Mouse (Mus musculus) forebrain, embryonic 15.5 days (tissue): Measurements from ENCODE around the gene Tpi1. TPM values are rescaled to one million over a fixed set of nuclear protein-coding genes. Genes with fewer than 3 reads are reported as not detected.

ENCODE experiments used
- ATAC-seq: fragments of 200-750 bp; cut with Nextera tagmentation; replicated peaks from 2 replicates; pipeline ENCODE4 v1.8.0; 2017; ENCODE audit warnings: mild to moderate bottlenecking, moderate TSS enrichment, moderate library complexity
- H3K27ac ChIP-seq: fragments of 300-500 bp; sonication (generic); replicated peaks from 2 replicates; pipeline ENCODE4 v1.5.1; 2015; ENCODE audit warnings: mild to moderate bottlenecking, inconsistent platforms
- H3K27me3 ChIP-seq: fragments of 300-500 bp; sonication (generic); 2 replicates; pipeline ENCODE4 v1.6.1; 2015; ENCODE audit warnings: inconsistent platforms
- H3K36me3 ChIP-seq: fragments of 300-500 bp; sonication (generic); 2 replicates; pipeline ENCODE4 v1.6.1; 2015; ENCODE audit warnings: mild to moderate bottlenecking, inconsistent platforms
- H3K4me1 ChIP-seq: fragments of 300-500 bp; sonication (generic); 2 replicates; pipeline ENCODE4 v1.6.1; 2015; ENCODE audit warnings: inconsistent platforms
- H3K4me2 ChIP-seq: fragments of 300-500 bp; sonication (generic); replicated peaks from 2 replicates; pipeline ENCODE4 v1.6.1; 2015; ENCODE audit warnings: mild to moderate bottlenecking, inconsistent platforms
- H3K4me3 ChIP-seq: fragments of 300-500 bp; sonication (generic); 2 replicates; pipeline ENCODE4 v1.5.1; 2015; ENCODE audit warnings: mild to moderate bottlenecking, inconsistent platforms
- H3K9ac ChIP-seq: fragments of 300-500 bp; sonication (generic); replicated peaks from 2 replicates; pipeline ENCODE4 v1.6.1; 2015; ENCODE audit warnings: mild to moderate bottlenecking, inconsistent platforms
- H3K9me3 ChIP-seq: fragments of 300-500 bp; sonication (generic); 2 replicates; pipeline ENCODE4 v1.6.1; 2016; ENCODE audit warnings: inconsistent platforms
- WGBS: fragments of 180-500 bp; shearing (Covaris S2); methylation state at CpG from one replicate; pipeline ENCODE4 v1.1.7; 2015; ENCODE audit warnings: mixed read lengths; 5-methylcytosine and 5-hydroxymethylcytosine counted together
- polyA plus RNA-seq: library from polyadenylated mRNA; unstranded; fragments of >200 nt; fragmentation: Nextera tagmentation; extraction: Ambion mirVana; gene quantifications from 2 replicates; pipeline ENCODE4 v1.2.1, GENCODE M21; 2015

Tpi1 gene
- 352 and 365 TPM in 2 replicates for polyA plus RNA-seq

DNA sequence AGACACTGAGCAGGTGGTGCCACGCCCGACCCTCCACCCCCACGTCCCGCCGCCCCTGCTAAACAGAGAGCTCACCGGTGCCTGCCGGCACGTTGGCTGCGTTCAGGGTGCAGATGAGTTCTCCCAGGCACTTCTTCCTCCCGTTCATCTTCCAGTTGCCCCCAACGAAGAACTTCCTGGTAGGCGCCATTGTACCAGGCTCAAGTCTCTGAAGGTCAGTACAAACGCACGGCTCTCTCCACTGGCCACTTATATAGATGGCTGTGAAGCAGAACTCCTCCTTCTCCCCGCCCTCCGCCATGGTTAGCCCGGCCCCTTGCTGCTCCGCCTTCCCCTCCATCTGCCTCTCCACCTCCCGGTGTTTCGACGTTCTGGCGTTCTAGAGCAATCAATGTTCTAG, at the start of gene Tpi1:
Gene Tpi1, minus strand, starts transcription at position 364 of the 400 bp plus-strand sequence.
- Histone ChIP-seq H3K9me3 (no peaks in the 10 kb centered on the region), H3K9ac (peak within 1 kb of the TSS; percentile 58), H3K4me1 (peaks cover 43% of the 10 kb centered on the region), H3K36me3 (peaks cover 27% of the 10 kb centered on the region), H3K4me3 (peak within 1 kb of the TSS; percentile 52), H3K27me3 (no peaks in the 10 kb centered on the region), H3K27ac (peak within 1 kb of the TSS; percentile 70), H3K4me2 (peak within 1 kb of the TSS; percentile 67)
- 0% methylated on average over 22 of the region's 22 CpGs for WGBS
- ATAC-seq: peak; percentile 86

DNA sequence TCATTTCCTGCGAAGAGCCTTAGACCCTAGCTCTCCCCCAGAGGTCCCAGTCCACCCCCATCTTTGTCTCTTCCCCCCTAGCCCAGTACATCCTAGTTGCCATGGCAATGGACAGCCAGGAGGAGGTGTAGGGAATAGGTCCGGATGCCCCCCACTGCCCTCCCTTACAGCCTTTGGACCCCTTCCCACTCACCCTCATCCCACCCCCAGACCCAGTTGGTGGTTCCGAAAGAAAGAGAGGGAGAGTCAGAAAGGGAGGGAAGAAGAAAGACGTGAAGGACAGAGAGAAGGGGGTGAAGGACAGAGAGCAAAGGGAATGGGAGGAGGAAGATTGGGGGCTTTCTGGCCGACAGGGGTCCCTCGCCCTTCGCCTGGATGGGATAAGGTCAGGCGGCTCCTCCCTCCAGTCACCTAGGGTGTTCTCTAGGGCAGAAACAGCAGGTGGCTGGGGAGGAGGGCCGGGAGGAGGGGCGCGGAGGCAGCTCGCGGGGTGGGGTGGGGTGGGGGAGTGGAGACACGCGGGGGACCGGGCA, 49.1 kb upstream of the Tpi1 start:
- Histone ChIP-seq H3K27ac (peak overlapping the region; percentile 90), H3K9ac (peak overlapping the region; percentile 66), H3K4me2 (peak overlapping the region; percentile 68), H3K27me3 (no peaks in the 10 kb centered on the region), H3K9me3 (no peaks in the 10 kb centered on the region), H3K4me3 (peak overlapping the region; percentile 51), H3K36me3 (0 out of 2 replicates have a peak, but pooled peaks cover 3% of the 10 kb centered on the region), H3K4me1 (peaks cover 60% of the 10 kb centered on the region)
- ATAC-seq: peak; percentile 14; the same call in 1 of the 2 replicates
- WGBS: 2% methylated on average over 12 of the region's 16 CpGs

DNA sequence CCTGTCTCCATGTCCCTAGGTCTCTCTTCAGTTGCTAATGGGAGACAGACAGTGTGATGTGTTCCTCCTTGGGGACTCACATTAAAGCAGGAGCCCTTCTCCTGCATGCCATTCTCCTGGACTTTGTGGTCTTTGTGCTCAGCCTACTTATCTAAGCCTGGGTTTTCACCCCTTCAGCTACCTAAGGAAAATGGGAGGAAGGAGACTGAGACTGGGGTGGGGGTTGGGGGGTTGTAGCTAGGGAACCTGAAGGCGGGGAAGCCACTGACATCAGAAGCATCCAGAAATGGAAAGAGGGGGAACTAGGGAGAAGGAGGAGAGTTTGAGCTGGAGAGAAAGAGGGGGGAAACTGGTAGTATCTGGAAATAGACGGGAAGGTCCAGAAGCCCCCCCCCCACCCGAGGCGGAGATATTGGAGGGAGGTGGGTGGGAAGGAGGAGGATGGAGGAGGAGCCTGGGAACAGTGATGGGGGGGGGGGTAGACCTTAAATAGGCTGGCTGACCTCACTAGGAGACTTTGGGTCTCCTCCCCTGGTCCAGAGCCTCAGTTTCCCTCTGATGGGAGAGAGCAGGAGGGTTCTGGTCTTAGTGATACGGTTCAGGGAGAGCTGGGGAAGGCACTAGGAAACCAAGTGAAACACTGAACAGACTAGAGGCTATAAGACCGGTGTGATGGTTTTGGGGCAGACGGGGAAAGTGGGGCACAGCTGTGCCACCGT, 48.5 kb upstream of the Tpi1 start:
- WGBS: 8% methylated on average over 8 of the region's 8 CpGs
- Histone ChIP-seq H3K9ac (peak overlapping the region; percentile 66), H3K27me3 (no peaks in the 10 kb centered on the region), H3K4me2 (peak overlapping the region; percentile 68), H3K4me1 (peaks cover 66% of the 10 kb centered on the region), H3K9me3 (no peaks in the 10 kb centered on the region), H3K36me3 (0 out of 2 replicates have a peak, but pooled peaks cover 3% of the 10 kb centered on the region), H3K4me3 (peak overlapping the region; percentile 51), H3K27ac (peak overlapping the region; percentile 90)
- ATAC-seq: no peak

DNA sequence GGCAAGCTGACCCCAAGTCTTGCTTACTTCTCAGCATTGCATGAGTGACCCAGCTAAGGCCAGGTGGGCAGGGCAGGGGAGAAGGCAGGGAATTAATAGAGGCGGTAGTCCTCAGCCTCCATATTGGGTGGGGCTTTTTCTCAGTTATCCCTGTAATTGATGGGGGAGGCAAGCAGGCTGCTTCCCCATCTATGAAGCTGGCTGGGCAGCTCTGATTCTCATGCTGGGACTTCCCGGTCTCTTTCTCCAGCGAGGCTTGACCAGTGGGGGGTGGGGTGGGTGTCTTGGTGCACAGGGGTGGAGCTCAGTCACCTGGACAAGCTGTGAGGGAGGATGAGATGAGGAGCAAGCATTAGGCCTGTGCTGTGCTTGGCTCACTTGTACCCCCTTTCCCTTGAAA, 47.7 kb upstream of the Tpi1 start:
- Histone ChIP-seq H3K36me3 (0 out of 2 replicates have a peak, but pooled peaks cover 3% of the 10 kb centered on the region), H3K4me1 (peaks cover 66% of the 10 kb centered on the region), H3K4me2 (peak overlapping the region; percentile 68), H3K9me3 (no peaks in the 10 kb centered on the region), H3K9ac (0 out of 2 replicates have a peak overlapping the region, but pooled peaks have one; percentile 19), H3K27me3 (no peaks in the 10 kb centered on the region), H3K4me3 (peak overlapping the region; percentile 5; the same call in 1 of the 2 replicates), H3K27ac (peak overlapping the region; percentile 90; the same call in 1 of the 2 replicates)
- WGBS: 40% methylated on average over 3 of the region's 3 CpGs
- ATAC-seq: no peak

DNA sequence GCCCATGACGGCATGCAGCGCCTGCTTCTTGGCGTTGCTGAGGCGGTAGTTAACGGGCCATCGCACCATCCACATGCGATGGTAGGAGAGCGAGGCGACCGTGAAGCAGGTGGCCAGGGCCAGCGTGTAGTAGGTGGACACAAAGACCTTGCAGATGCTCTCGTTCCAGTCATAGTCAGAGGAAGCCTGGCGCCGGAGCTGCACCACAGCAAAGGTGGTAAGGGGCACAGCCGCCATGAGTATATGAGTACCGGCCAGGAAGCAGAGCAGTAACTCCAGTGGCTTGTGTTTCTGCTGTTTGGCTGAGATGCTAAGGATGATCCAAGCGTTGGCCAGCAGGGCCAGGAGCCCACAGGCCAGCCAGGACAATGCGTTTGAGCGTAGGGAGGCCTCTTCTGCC, 47.2 kb upstream of the Tpi1 start:
- Histone ChIP-seq H3K4me1 (peaks cover 69% of the 10 kb centered on the region), H3K9ac (no peak overlapping the region), H3K9me3 (no peaks in the 10 kb centered on the region), H3K27me3 (no peaks in the 10 kb centered on the region), H3K36me3 (0 out of 2 replicates have a peak, but pooled peaks cover 3% of the 10 kb centered on the region), H3K27ac (no peak overlapping the region), H3K4me2 (peak overlapping the region; percentile 68; the same call in 1 of the 2 replicates), H3K4me3 (0 out of 2 replicates have a peak overlapping the region, but pooled peaks have one; percentile 5)
- 81% methylated on average over 19 of the region's 19 CpGs for WGBS
- no peak for ATAC-seq

DNA sequence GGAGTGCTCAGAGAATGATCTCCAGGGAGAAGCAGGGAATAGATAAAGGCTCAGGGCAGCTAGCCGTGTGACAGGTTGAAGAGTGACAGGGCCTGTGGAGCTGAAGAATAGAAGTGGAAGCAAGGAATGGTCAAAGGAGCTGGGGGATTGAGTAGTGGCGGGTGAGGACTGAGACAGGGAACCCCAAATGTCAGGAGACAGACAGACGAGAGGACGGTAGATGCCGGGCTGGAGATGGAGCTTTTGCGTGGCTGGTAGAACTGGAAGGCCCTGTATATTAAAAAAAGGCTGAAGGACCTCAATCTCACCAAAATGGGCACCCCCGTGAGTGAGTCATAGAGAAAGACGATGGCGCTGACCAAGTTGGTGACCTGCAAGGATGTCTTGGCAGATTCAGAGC, 46.4 kb upstream of the Tpi1 start:
- H3K9me3 ChIP-seq: no peaks in the 10 kb centered on the region
- peaks cover 75% of the 10 kb centered on the region for H3K4me1 ChIP-seq
- 73% methylated on average over 9 of the region's 9 CpGs for WGBS
- H3K4me3 ChIP-seq: no peak overlapping the region
- H3K27ac ChIP-seq: peak overlapping the region; percentile 58; the same call in 1 of the 2 replicates
- no peak for ATAC-seq
- H3K4me2 ChIP-seq: no peak overlapping the region
- H3K27me3 ChIP-seq: no peaks in the 10 kb centered on the region
- peak overlapping the region; percentile 19; the same call in 1 of the 2 replicates for H3K9ac ChIP-seq
- 0 out of 2 replicates have a peak, but pooled peaks cover 3% of the 10 kb centered on the region for H3K36me3 ChIP-seq

DNA sequence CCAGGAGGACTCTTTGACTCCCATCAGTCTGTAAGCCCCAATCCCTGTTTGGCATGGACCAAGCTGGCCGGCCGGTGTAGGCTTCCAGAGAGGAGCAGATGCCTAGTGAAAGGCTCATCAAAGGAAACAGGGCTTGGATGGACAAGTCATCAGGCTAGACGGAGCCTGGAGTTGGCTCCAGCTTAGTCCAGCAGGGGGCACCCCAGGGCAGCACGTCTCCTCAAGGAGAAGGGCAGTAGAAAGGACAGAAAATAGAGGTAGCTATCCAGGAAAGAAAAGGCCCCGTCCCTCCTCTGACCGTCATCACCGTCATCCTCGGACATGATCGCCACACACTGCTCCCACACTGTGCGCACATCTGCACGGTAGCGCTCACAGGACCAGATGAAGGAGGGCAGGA, 45.6 kb upstream of the Tpi1 start:
- 10% methylated on average over 12 of the region's 12 CpGs for WGBS
- Histone ChIP-seq H3K4me3 (no peak overlapping the region; the same call in 1 of the 2 replicates), H3K9ac (peak overlapping the region; percentile 19; the same call in 1 of the 2 replicates), H3K27ac (peak overlapping the region; percentile 58), H3K36me3 (0 out of 2 replicates have a peak, but pooled peaks cover 3% of the 10 kb centered on the region), H3K27me3 (no peaks in the 10 kb centered on the region), H3K9me3 (no peaks in the 10 kb centered on the region), H3K4me2 (peak overlapping the region; percentile 21), H3K4me1 (peaks cover 68% of the 10 kb centered on the region)
- ATAC-seq: no peak

DNA sequence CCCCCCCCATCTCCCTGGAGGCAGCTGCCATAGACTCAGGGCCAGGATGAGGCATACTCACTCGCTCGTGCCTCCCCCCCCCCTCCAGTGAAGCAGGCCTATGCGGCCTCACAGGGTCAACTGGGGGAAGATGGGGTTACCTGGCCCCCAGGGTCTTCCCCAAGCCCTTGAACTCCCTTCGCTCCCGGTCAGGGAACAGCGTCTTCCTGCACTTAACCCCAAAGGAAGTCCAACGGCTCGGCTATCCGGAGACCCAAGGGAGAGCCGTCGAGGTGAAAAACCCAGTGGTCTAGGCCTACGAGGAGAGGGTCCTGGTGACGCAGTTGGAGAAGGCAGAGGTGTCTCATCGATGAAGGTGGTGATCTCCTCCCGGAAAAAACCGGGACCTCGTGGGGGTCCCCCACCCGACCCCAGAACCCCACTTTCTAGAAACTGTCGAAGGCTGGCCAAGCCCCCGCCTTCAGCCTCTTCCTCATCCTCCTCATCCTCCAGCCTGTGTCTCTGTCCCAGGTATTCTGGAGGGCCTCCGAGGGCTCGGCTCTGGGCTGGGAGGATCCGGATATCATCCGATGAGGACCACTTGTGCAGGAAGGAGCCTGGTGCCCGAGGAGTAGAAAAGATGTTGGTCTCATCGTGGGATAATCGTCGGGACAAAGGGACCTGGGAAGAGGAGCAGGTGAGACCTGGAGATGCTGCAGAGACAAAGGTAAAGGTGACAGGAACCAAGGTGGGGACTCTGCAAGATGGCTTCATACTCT, 44.6 kb upstream of the Tpi1 start:
- 82% methylated on average over 28 of the region's 28 CpGs for WGBS
- H3K27ac ChIP-seq: no peak overlapping the region

DNA sequence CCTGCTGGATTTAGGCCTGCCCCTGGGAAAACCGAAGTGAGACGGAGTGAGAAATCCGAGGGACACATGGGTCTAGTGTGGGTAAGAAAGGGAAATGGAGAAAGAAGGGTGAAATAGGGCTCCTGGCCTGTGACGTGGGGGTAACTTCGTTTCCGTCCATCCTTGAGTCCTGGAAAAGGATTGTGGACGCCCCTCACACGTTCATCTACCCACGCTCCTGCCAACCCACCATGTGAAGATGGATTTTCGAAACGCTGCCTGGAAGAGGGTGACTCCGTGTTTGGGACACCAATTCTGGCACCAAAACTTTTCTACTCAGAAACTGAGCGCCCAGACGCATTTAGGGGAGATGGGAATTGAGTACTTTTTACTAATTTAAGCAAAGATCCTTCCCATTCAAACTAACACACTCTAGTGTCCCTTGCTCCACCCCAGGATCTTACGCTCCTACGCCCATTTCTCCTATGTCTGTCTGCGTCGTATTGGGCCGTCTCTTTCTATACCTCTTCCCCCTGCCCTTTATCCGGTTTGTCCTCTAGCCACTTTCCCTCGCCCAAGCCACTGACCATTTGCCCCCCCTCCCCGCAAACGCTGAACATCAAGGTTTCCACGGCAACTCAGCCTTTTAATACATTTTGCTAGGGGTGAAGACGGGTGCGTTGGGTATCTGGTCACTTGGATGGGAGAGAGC, 43.9 kb upstream of the Tpi1 start:
- Histone ChIP-seq H3K36me3 (peaks cover 3% of the 10 kb centered on the region; the same call in 1 of the 2 replicates), H3K27me3 (no peaks in the 10 kb centered on the region), H3K9ac (peak overlapping the region; percentile 97), H3K4me3 (peak overlapping the region; percentile 82), H3K9me3 (no peaks in the 10 kb centered on the region), H3K4me2 (peak overlapping the region; percentile 68), H3K4me1 (peaks cover 57% of the 10 kb centered on the region), H3K27ac (peak overlapping the region; percentile 99)
- WGBS: 22% methylated on average over 26 of the region's 26 CpGs
- ATAC-seq: no peak

More for the DNA sequence above, 44.6 kb upstream of the Tpi1 start:
- H3K9me3 ChIP-seq: no peaks in the 10 kb centered on the region
- no peak overlapping the region for H3K4me3 ChIP-seq
- H3K4me1 ChIP-seq: peaks cover 61% of the 10 kb centered on the region
- H3K9ac ChIP-seq: no peak overlapping the region
- 0 out of 2 replicates have a peak overlapping the region, but pooled peaks have one; percentile 68 for H3K4me2 ChIP-seq
- ATAC-seq: no peak
- no peaks in the 10 kb centered on the region for H3K27me3 ChIP-seq
- 0 out of 2 replicates have a peak, but pooled peaks cover 3% of the 10 kb centered on the region for H3K36me3 ChIP-seq

DNA sequence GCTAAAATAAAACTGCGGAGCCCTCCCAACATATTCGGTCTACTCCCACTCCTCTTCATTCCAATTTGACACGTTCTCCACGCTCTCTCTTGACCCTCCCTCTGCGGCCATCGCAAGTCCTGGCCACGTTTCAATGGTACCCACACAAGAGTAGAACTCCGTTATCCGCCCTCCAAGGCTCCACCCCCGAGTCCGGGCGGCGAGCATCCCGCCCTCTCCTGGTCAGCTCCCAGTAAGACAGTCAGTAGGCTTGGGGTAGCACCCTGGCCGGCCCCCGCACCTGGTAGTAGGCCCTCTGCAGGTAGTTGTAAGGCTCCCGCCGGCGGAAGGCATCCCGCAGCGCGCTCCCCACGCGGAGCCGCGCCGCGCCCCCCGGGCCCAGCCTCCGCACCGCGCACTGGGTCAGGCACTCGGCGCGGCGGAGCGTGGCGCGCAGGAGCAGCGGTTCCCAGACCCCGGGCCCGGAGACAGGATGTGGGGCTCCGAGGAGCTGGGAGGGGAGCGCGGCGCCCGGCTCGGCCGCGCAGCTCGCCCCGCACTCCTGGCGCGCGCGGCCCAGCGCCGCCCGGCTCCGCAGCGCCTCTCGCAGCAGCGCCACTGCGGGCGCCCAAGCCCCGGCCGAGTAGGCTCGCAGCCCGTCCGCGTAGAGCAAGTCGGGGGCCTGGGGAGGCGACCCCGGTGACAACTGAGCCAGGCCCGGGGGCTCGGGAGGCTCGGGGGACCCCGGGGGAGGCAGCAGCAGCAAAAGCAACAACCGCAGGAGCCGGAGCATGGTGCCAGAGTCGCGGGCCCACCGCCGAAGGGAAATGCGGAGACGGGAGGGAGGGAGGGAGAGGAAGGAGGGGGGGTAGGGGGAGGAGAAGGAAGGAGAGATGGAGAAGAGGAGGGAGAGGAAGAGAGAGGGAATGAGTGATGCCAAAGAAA, 43.1 kb upstream of the Tpi1 start, which contains the start of gene P3h3:
Gene P3h3, minus strand, starts transcription at position 837 of the 924 bp plus-strand sequence.
- Histone ChIP-seq H3K9ac (peak within 1 kb of the TSS; percentile 97), H3K4me1 (peaks cover 48% of the 10 kb centered on the region), H3K27ac (peak within 1 kb of the TSS; percentile 99), H3K9me3 (no peaks in the 10 kb centered on the region), H3K27me3 (no peaks in the 10 kb centered on the region), H3K36me3 (peaks cover 7% of the 10 kb centered on the region; the same call in 1 of the 2 replicates), H3K4me2 (peak within 1 kb of the TSS; percentile 68), H3K4me3 (peak within 1 kb of the TSS; percentile 82)
- WGBS: under 1% methylated on average over 81 of the region's 86 CpGs
- ATAC-seq: peak; percentile 86
